Comparison of ENCODE assay signal across 18 mouse cellular contexts in genomic region chr9:66626661-66627060, GRCm38 (mm10). TPM values are rescaled to one million over a fixed set of nuclear protein-coding genes. Genes with fewer than 3 reads are reported as not detected.
DNase-seq lines count a peak whose midpoint lies in the region; ATAC-seq and TF ChIP-seq lines count a peak whose summit lies in the region.
"Had no signal": no experiment of that assay in that cellular context is flagged by ENCODE, and none has a peak within 500 bp of the region (broad histone marks: within the 10 kb centered on the region; RNA-seq: fewer than 3 reads in every experiment).

No protein-coding gene starts in this region.

- H3K4me2 ChIP-seq in kidney, embryonic 16.5 days (replicated peaks; ENCODE audit: low read depth, low read length) = no peak overlapping the region
- no peak overlapping the region for H3K4me2 ChIP-seq in liver, embryonic 13.5 days
- H3K4me2 ChIP-seq: forebrain, embryonic 12.5 days; heart, embryonic 12.5 days; hindbrain, embryonic 12.5 days; limb, embryonic 15.5 days; neural tube, embryonic 12.5 days had no signal

- no peak overlapping the region for H3K27ac ChIP-seq in kidney, adult 2 months (ENCODE audit: insufficient read depth, low read depth, low read length)
- H3K27ac ChIP-seq in kidney, embryonic 16.5 days (ENCODE audit: low read length) = no peak overlapping the region
- peak overlapping the region; percentile 47; the same call in 1 of the 2 replicates for H3K27ac ChIP-seq in liver, embryonic 13.5 days
- H3K27ac ChIP-seq in layer of hippocampus, adult 2 months = no peak overlapping the region
- H3K27ac ChIP-seq: forebrain, embryonic 12.5 days; hindbrain, embryonic 12.5 days; limb, embryonic 15.5 days; neural tube, embryonic 12.5 days had no signal

- H3K4me3 ChIP-seq in kidney, adult 2 months (ENCODE audit: insufficient read depth, low read depth, low read length) = no peak overlapping the region
- H3K4me3 ChIP-seq in kidney, embryonic 16.5 days (ENCODE audit: low read length) = no peak overlapping the region
- no peak overlapping the region for H3K4me3 ChIP-seq in liver, embryonic 13.5 days (replicated peaks)
- H3K4me3 ChIP-seq in layer of hippocampus, adult 2 months = no peak overlapping the region
- H3K4me3 ChIP-seq: forebrain, embryonic 12.5 days; heart, embryonic 12.5 days; hindbrain, embryonic 12.5 days; limb, embryonic 15.5 days; neural tube, embryonic 12.5 days had no signal

- 65% methylated on average over 5 of the region's 5 CpGs for WGBS in kidney, adult 2 months
- WGBS in kidney, embryonic 16.5 days = 79% methylated on average over 5 of the region's 5 CpGs
- WGBS in liver, embryonic 13.5 days (ENCODE audit: insufficient replicate concordance) = 71% methylated on average over 5 of the region's 5 CpGs

- no peak overlapping the region for H3K9ac ChIP-seq in kidney, embryonic 16.5 days (replicated peaks; ENCODE audit: low read length)
- no peak overlapping the region for H3K9ac ChIP-seq in liver, embryonic 13.5 days
- H3K9ac ChIP-seq: forebrain, embryonic 12.5 days; heart, embryonic 12.5 days; hindbrain, embryonic 12.5 days; limb, embryonic 15.5 days; neural tube, embryonic 12.5 days had no signal

- no peak for TF ChIP-seq POLR2A in kidney, adult 2 months (IDR thresholded peaks at IDR 0.05; ENCODE audit: low read depth, low read length)

- peaks cover 2% of the 10 kb centered on the region; the same call in 1 of the 2 replicates for H3K4me1 ChIP-seq in kidney, adult 2 months (ENCODE audit: control insufficient read depth, insufficient read depth, low read length)
- no peaks in the 10 kb centered on the region for H3K4me1 ChIP-seq in kidney, embryonic 16.5 days (ENCODE audit: insufficient read depth, low read length)
- H3K4me1 ChIP-seq in liver, embryonic 13.5 days (replicated peaks) = peaks cover 32% of the 10 kb centered on the region
- H3K4me1 ChIP-seq: limb, embryonic 15.5 days; neural tube, embryonic 12.5 days had no signal

- no peaks in the 10 kb centered on the region for H3K9me3 ChIP-seq in kidney, embryonic 16.5 days (ENCODE audit: low read length)
- no peaks in the 10 kb centered on the region for H3K9me3 ChIP-seq in liver, embryonic 13.5 days (replicated peaks)
- H3K9me3 ChIP-seq: forebrain, embryonic 12.5 days; heart, embryonic 12.5 days; hindbrain, embryonic 12.5 days; limb, embryonic 15.5 days; neural tube, embryonic 12.5 days had no signal

- no peak for ATAC-seq in kidney, embryonic 16.5 days (ENCODE audit: low FRiP score, low TSS enrichment)
- ATAC-seq in liver, embryonic 13.5 days (ENCODE audit: low read depth) = no peak

- H3K27me3 ChIP-seq in kidney, adult 2 months (replicated peaks; ENCODE audit: control insufficient read depth, insufficient read depth, low read length) = no peaks in the 10 kb centered on the region
- H3K27me3 ChIP-seq in kidney, embryonic 16.5 days (ENCODE audit: insufficient read depth, low read length) = no peaks in the 10 kb centered on the region
- no peaks in the 10 kb centered on the region; the same call in 1 of the 2 replicates for H3K27me3 ChIP-seq in liver, embryonic 13.5 days
- H3K27me3 ChIP-seq: forebrain, embryonic 12.5 days; heart, embryonic 12.5 days; hindbrain, embryonic 12.5 days; limb, embryonic 15.5 days; neural tube, embryonic 12.5 days had no signal

- DNase-seq in kidney, adult 2 months = peak; percentile 70
- peak; percentile 54 for DNase-seq in 3134 (ENCODE audit: extremely low read depth, insufficient read length, low spot score)
- peak; percentile 77 for DNase-seq in adrenal gland, postnatal 10 days
- no peak for DNase-seq in liver, embryonic 13.5 days
- DNase-seq in right cerebral cortex, adult 2 months (ENCODE audit: low spot score in 2 of 2) = no peak
- no peak for DNase-seq in layer of hippocampus, adult 2 months (ENCODE audit: low spot score in 2 of 2)
- DNase-seq in embryo, embryonic 10.5 days (ENCODE audit: low spot score) = no peak
- DNase-seq: cerebellum, postnatal 36 days; gastrocnemius, postnatal 10 days; midbrain, embryonic 14.5 days; right cerebral cortex, postnatal 14 days; thymus, postnatal 25 days had no signal

- no peak for TF ChIP-seq CTCF in kidney, adult 2 months (conservative IDR thresholded peaks at IDR 0.05; ENCODE audit: insufficient read depth, insufficient read length, low read depth, low read length)
- TF ChIP-seq CTCF in layer of hippocampus, adult 2 months (conservative IDR thresholded peaks at IDR 0.05) = no peak

- no peaks in the 10 kb centered on the region for H3K36me3 ChIP-seq in kidney, adult 2 months (ENCODE audit: control insufficient read depth, insufficient read depth, low read length)
- no peaks in the 10 kb centered on the region for H3K36me3 ChIP-seq in kidney, embryonic 16.5 days (ENCODE audit: insufficient read depth, low read length)
- H3K36me3 ChIP-seq in liver, embryonic 13.5 days = no peaks in the 10 kb centered on the region
- H3K36me3 ChIP-seq: forebrain, embryonic 12.5 days; heart, embryonic 12.5 days; hindbrain, embryonic 12.5 days; limb, embryonic 15.5 days; neural tube, embryonic 12.5 days had no signal

RNA-seq across cellular contexts. Expression of gene Usp3, which starts 33.7 kb away (rescaled TPM):
- 25.1 and 29.6 TPM in 2 replicates for polyA plus RNA-seq in kidney, adult 2 months (2012; rRNA removed)
- 62.4 and 67.1 TPM in 2 replicates for polyA plus RNA-seq in kidney, embryonic 16.5 days (2015; fragmentation: Nextera tagmentation; extraction: Ambion mirVana)
- 10 to 100 TPM; 35.3 to 48.5 TPM for total RNA-seq in adrenal gland, postnatal 10 days (2021)
- 15.4 and 18.8 TPM in 2 replicates for polyA plus RNA-seq in liver, embryonic 13.5 days (2015; fragmentation: Nextera tagmentation; extraction: Ambion mirVana)
- total RNA-seq in layer of hippocampus, adult 2 months (2021) = 10 to 100 TPM; 41.8 to 45.5 TPM

Comparison
In these comparisons a context has a peak if more than half of its experiments do, and no peak if none do; other contexts are left out.
1. DNase-seq: peak in kidney, adult 2 months (single experiment), 3134 (single experiment) and adrenal gland, postnatal 10 days (single experiment); none in liver, embryonic 13.5 days (single experiment), right cerebral cortex, adult 2 months (0 of 2), layer of hippocampus, adult 2 months (0 of 2) and embryo, embryonic 10.5 days (single experiment).